Mouse (Mus musculus): ENCODE data around the gene Pacsin3.

The Pacsin3 gene

DNA sequence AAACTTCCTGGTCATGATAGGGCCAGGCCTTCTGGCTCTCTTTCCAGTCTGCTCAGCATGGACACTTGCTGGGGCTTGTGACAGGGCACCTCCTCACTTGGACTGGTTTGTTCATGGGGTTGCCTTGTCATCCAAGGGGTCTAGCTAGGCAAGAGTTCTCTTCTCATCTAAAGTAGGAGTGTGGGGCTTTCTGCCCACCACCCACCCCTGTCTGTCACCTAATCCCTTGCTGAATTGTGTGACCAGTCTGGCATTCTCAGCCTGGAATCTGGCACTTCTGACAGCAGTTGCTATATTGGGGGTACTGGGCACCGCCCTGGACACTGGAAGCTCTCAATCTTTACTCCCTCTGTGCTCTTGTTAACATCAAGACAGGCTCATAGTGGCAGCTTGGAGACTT is 3.7 kb downstream of the Pacsin3 start:
- DNase-seq (ENCODE audit: low read depth), result no peak

DNA sequence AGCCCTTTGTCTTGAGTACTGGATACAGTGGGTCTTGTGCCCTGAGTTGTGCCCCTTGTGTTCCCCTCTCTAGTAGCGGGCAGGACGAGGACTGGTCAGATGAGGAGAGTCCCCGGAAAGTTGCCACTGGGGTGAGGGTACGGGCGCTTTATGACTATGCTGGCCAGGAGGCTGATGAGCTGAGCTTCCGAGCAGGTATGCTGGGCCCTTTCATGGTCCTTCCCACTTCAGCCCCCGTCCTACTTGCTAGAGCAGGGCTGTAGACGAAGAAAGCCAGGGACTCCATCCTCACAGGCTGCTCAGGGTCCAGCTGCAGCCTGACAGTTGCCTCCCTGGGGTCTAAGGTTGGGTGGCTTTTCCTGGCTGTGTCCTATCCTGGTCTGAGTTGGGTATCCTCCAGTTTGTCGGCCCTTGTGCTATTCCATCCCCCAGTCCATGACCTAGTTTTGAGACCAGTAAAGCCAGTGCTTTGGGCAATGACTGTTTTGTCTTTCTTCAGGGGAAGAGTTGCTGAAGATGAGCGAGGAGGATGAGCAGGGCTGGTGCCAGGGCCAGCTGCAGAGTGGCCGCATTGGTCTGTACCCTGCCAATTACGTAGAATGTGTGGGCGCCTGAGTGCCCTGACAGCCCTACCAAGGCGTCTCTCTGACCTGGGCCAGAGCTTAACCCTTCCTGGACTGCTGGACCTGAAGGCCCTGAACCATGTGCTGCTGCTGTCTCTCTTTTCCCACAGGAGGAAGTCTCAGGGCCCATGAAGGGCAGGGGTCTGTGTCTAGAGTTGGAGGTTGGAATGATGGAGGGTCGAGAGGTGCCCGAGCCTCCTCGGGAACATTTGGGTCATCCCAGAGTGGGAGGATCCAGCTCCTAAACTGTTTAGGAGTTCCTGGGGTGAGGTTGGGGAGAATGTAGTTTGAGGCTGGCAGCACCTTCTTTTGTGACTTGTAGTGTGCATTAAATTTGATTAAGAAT is 8.2 kb downstream of the Pacsin3 start:
- DNase-seq (ENCODE audit: low read depth), result peak; percentile 23

DNA sequence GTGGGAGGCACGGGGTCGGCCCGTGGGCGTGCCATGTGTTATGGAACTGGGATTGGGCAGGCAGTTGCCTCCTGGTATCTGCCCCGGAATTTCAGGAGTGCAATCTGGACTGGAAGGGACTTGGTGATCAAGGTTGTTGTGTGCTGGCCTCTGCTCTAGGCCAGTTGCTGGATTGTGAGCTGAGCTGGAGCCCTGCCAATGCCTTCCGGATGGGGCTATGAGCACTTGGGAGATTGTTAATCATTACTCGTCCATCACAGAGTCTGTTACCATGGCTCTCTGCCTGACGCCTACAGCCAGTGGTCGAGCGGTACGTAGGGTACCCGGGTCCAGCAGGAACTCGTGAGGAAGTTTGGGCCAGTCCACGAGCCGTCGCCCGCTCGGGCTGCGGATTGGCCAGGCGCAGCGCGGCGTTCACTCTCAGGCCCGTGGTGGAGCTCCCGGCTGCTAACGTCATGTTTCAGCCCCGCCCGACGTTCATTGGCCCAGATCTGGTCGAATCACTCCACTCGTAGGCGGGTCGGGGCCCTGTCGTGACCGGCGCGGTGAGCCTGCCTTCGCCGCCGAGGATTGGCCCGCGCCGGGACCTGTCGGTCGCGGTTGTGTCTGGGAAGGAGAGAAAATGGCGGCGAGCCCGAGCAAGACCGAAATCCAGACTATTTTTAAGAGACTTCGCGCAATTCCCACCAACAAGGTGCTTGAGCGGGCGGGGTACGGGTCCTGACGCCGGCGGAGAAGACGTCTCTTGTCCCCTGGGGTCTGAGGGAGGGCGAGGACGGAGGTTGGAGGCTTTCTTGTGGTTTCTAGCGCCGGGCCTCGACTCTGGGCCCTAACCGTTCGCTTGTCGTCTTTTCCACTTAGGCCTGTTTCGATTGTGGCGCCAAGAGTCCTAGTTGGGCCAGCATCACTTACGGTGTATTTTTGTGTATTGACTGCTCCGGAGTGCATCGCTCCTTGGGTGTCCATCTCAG is 9.2 kb downstream of the Pacsin3 start, which contains the start of gene Arfgap2:
Gene Arfgap2, plus strand, starts transcription at position 264 of the 971 bp plus-strand sequence.
- peak; percentile 96 for DNase-seq (ENCODE audit: low read depth)

DNA sequence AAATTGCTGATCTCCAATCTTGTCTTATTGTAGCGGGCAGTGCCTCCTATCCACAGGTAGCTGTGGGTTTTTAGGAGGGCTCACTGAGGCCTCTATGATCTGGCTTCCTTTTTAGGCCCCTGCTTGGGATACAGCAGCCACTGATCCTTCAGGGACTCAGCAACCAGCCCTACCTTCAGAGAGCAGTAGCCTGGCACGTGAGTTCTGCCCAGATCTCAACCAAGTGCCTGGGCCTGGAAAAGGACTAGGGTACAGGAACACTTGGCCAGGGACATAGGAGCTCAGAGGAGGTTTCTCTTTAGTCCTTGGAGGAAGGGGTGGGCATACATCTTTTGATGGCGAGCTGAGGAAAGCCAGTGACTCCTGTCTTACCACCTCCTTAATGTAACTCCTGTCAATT is 12.3 kb downstream of the Pacsin3 start:
- no peak for DNase-seq (ENCODE audit: low read depth)

DNA sequence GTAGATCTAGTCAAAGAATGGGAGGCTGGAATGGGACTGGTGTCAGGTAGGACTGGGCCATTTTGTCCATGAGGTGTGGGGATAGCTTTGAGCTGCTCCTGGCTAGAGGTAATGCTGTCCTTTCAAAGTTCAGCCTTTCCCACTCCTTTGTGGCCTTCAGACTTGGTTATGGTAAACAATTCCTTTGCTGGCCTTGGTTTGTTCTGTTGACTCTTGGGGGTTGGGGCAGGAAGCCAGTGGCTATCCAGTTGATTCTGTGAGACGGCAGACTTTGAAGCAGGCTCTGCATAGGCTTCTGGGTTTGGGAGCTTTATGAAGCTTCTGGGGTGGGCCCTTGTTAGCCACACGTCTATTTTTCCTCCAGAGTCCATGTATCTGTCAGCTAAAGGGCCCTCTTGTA is 13.0 kb downstream of the Pacsin3 start:
- no peak for DNase-seq (ENCODE audit: low read depth)

DNA sequence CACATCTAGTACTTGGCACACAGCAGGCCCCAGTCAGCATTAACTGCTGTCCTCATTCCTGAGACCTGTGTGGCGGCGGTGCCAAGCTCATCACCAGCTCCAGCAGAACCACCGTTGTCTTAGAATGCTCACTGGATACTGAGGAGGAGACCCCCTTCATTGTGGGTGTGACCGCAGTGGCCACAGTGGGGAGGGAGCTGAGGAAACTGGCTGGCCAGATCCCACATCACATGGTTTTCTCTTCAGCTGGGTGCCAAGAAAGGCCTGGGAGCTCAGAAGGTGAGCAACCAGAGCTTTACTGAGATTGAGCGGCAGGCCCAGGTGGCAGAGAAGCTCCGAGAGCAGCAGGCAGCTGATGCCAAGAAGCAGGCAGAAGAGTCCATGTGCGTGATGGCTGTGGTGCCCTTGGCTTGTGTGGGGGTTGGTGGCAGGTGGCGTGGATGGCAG is 14.0 kb downstream of the Pacsin3 start:
- DNase-seq (ENCODE audit: low read depth), result no peak

DNA sequence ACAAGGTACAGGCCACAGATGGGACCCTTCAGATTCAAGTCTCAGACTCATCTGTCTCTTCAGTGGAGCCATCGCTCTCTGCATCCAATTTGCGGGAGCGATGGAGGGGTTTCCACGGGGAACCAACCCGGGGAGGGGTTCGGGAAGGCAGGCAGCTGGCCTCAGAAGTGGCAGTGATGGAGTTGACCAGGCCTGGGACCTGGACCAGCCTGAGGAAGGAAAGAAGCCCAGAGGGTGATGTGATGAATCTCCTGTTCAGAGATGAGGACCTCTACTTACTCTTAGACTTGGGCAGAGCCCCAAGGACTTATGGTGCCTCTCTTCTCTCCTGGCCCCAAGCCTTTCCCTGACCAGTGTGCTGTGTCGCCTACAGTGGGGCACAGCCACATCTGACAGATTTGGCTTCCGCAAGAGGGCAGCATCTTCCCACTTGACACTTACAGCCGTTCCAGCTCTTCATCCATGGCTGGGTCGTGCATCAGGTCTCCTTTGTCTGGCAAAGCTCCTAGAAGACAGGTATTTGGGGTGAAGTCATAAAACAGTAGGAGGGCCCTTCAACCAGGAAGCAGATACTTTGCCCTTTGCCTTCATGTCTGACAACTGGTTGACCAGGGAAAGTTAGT is 23.1 kb downstream of the Pacsin3 start:
- DNase-seq (ENCODE audit: low read depth), result no peak

DNA sequence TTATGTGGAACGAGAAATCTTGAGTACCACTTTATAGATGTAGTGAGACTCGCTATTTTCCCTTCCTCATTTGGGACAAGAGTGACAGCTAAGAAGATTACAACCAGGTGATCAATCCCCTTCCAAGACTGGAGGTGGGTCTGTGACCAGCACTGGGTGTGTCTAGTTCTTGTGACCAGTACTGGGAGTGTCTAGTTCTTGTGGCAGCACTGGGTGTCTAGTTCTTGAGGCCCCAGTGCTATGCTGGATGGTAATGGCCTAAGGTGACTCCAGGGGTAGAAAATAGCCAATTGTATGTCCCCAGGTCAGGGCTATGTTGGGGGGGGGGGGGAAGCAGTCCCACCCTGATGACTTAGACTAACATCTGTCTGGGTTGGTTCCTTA is 23.6 kb downstream of the Pacsin3 start:
- no peak for DNase-seq (ENCODE audit: low read depth)

DNA sequence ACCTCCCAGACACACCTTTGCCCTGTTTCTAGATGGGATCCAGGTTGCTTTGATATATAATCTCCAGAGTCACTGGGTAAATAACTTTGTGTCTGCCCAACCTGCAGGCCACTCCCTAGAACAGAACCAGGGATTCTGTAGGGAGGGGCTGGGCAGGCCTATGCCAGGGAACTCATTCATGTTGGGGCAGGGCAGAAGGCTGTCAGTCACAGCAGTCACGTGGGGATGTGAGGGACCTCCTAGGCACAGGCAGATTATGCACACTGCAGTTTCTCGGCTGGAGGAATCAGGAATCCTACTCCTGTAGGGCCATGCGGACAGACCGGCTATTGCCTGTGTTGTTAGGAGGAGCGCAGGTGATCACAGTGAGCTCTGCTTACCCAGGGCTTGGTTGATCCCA is 25.6 kb downstream of the Pacsin3 start:
- DNase-seq (ENCODE audit: low read depth), result no peak

DNA sequence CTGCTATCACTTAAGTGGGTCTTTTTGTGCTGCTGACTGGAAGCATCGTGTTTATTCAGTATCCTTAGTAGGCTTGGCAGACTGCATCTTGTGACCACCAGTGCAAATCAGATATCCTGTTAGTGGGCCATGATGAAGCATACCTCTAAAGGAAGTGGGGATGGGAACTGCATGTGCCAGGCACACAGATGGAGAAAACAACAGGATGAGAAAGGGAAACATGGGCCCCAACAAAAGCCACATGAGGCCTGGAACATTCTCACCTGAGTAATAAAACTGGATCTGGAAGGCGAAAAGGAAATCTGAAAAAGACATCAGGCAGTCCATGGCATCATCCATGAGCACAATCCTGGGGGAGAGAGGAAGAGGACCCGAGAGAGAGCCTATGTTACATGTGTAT is 28.2 kb downstream of the Pacsin3 start:
- DNase-seq (ENCODE audit: low read depth), result no peak

DNA sequence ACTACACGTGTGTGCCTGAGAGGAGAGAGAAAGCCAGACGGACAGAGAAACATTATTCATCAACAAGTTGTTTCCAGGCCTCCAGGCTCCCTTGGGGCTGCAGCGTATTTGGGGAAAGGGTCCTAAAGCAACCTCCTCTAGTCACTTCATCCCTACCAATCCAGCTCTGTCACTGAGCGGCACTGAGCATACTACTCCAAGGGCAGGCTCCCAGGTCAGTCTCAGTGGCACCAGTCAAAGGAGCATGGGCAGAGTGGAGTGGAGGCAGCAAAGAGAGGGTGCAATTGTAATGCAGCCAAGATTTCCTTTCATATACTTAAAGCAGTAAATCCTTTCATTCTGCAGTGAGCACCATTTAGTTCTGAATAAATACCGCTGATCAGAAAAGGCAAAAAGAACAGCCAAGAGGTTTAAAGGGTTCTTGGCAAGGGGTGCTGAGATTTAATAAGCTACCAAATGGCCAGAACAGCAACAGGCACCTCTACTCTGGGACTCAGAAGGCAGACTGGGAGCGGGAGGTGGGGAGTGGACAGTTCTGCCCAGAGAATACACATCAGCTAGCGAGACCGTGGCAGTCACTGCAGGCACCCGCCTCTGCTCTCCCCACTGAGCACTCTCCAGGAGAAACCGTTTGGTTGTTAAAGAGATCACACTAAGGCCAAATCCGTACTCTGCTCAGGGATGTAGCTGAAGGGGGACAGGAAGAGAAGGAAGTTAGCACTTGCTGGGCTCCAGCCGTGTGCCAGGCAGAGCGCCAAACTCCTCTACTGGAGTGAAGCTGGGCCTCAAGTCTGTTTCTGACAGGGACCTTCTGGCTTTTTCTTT is 28.8 kb downstream of the Pacsin3 start:
- no peak for DNase-seq (ENCODE audit: low read depth)

DNA sequence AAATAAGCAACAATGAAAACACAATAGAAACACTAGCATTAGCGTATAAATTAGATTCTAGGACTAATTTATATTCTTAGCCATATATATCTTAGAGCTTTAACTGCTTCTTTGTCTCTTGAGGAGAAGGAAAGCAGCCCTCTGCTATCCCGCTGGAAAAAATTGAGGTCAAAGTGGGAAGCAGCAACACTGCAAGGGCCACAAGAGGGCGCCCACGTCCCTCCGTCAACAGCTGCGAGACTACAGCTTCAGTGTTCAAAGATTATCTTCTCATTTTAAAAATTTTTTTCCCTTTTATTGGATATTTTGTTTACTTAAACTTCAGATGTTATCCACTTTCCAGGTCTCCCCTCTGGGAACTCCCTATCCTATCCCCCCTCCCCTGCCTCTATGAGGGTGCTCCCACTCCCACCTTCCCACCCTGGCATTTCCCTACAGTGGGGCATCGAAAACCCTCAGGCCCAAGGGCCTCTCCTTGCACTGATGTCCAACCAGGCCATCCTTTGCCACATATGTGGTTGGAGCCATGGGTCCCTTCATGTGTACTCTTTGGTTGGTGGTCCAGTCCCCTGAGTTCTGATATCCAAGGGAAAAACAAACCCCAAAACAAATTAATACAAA is 30.2 kb downstream of the Pacsin3 start:
- peak; percentile 64 for DNase-seq (ENCODE audit: low read depth)

DNA sequence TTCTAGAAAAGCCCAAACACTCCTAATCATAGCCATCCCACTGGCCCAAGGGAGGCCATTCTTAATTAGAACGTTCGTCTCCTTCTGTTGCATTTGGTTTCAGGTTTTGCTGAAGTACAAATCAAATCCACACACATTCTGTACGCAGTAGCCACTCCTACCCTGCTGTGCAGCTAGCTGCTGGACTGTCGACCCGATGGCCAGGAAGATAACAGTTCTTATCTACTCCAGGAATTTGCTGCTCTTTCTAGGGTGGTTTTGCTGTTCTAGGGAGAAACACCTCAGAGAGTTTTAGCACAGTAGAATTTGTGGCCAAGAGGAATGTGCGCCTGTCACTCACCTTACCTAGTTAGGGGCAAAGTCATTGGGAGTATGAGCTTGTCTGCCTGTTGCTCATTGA is 31.8 kb downstream of the Pacsin3 start:
- no peak for DNase-seq (ENCODE audit: low read depth)

DNA sequence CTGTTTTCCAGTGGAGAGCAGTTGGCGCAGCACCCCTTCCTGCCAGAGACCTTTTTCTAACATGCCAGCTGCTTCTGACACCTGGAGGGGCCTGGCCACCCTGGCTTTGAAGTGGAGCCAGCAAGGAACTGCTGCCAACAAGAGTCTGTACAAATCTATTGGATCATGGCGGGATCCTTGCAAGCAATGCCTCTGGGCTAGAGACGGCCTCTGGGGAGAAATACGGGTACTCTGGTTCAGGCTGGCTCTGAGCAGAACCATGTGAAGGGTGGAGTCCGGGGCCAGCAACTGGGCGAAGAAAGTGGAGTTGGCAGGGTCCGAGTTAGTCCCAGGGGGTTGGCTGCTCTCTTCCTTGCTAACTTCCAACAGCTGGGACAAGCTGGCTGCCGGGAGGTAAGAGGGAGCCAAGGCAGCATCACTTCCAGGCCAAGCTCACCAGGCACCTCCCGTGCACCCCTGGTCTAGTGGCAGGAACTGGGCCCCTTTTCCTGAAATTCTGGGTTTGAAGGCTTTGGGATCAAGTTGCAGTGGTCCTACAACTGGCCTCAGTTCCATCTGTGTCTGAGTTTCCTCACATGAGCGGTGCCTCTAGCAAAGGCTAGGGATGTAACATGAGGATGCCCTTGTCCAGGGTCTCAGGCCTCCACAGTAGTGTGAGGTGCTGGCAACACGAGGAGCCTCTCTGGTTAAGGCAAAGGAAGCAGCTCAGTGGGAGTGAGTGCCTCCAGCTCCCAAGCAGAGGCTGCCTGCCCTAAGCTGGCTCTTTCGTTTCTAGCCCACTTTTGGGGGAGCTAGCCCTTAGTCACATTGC is 35.6 kb downstream of the Pacsin3 start:
- DNase-seq (ENCODE audit: low read depth), result no peak

DNA sequence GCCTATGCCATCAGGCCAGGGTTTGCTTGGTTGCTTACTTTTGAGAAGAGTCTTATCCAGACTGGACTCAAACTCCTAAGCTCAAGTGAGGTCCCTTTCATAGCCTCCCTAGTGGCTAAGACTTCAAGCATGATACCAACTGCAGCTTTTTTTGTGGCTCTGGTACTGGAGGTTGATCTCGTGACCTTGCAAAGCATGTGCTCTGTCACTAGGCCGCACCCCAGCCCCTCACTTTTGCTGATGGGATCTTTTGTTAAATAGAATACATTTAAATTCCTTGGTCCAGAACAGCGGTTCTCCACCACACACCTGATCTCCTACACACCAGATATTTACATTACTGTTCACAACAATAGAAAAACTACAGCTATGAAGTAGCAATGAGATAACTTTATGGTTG is 38.5 kb downstream of the Pacsin3 start:
- DNase-seq (ENCODE audit: low read depth), result no peak

DNA sequence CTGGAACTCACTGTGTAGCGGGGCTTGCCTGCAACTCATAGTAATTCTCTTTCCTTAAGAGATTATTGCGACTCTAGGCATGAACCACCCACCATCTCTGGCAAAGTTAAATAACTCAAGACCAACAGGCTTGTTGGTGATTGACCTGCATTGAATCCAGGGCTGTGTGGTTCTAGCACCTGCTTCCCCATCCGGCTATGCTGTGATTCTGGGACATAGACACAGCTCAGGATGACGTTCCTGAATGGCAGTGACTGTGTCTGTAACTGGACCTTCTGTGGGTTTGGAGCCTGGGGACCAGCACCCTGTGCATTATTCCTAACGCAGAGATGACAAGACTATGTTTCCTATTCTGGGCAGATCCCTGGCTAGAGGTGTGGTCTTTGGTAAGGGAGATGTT is 40.1 kb downstream of the Pacsin3 start:
- no peak for DNase-seq (ENCODE audit: low read depth)

DNA sequence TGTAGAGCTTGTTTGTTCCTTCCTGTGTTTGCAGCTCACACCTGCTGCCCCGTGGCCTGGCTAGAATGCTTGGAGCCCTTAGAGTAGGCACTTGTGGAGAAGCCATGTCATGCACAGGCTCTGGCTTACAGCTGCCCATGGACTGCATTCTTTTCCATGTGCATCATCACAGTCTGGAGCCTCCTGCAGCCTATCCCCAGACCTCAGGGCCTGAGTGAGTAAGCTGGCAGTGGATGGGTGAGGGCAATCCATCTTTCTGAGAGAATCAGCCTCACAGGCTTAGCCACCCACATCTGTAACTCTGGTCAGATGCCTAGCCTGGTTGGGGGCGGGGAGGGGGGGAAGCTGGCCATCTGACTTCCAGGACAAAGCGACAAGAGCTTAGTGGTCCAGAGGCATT is 43.4 kb downstream of the Pacsin3 start:
- DNase-seq (ENCODE audit: low read depth), result no peak

DNA sequence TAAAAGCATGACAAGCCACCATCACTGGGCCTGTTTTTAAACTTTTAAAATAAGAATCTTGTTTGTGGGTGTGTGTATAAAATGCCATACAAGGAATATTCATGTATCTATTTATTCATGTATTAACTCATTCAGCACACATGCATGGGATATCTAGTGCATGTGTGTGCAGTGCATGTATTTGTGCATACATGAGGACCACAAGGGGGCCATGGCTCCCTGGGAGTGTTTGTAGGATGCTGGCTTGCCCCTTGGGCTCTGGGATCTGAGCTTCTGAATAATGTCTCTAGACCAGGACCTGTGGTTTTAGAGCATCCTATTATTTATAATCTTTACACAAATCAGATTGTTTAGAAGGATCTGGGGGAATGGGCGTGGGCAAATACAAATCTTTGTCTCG is 45.0 kb downstream of the Pacsin3 start:
- DNase-seq (ENCODE audit: low read depth), result no peak

DNA sequence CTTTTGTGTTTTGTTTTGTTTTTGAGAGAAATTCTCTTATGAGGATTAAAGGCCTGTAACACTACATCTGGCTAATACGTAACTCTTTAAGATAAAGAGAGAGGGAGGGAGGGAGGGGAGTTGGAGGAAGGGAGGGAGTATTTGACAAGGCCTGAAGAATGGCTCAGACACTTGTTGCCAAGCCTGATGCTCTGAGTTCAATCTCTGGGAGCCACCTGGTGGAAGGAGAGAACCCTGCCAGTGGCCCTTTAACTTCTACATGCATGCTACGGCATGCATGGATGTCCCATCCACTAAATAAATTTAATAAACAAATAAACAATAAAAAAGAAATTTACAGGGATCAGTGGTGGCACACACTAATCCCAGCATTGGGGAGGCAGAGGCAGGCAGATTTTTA is 46.1 kb downstream of the Pacsin3 start:
- DNase-seq (ENCODE audit: low read depth), result no peak

DNA sequence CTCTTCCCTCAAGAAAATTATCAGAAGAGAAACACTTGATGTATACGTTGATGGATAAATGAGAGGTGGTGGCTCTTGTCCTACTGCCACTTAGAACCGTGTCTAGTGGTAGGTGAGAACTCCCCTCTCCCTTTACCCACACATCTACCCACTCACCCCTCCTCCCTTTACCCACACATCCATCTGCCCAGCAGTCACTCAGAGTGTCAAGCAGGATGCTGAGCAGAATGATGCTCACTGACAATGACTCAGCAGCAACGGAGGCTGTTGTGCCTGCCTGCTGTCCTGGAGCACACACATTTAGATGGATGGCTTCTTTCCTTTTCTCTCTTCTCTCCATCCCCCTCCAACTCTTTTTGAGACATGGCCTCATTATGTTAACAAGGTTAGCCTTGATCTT is 47.1 kb downstream of the Pacsin3 start:
- no peak for DNase-seq (ENCODE audit: low read depth)
